Mouse (Mus musculus): ENCODE results near the gene Pptc7.

DNA sequence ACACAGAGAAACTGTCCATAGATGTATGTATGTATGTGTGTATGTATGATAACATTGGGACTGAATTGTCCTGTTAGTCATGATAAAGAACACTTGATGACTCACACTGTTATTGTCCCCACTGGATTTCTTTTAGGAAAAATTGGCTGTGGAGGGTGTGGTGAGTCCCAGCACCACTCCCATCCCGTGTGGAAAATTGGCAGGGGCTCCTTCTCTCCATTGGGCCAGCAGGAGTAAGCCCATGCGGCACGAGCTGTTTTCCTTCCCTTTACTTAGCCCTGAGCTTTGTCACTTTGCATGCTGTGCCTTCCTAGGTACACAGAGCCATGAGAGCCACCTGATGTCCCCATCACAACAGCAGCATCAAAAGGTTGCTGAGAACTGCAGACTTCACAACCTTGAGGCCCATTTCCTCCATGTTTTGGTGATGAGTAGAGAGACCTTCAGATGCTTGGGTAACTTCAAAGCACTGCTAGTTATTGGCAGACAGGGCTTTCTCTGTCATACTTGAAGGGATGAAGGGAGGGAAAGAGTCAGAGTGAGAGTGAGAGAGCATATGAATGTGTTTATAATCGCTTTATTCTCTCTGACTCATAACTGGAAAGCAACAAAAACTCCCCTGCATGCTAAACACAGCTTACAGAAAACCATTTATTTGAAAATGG is 4.1 kb downstream of the Pptc7 start:
- TF ChIP-seq MAFK (IDR thresholded peaks at IDR 0.05; ENCODE audit: insufficient read depth, low read depth, low read length) (no peak), ZC3H11A (IDR thresholded peaks at IDR 0.05; ENCODE audit: borderline replicate concordance, low read depth, low read length) (no peak)
